Mouse (Mus musculus) midbrain, embryonic 16.5 days (tissue): Measurements from ENCODE around the gene Prss16. TPM values are rescaled to one million over a fixed set of nuclear protein-coding genes. Genes with fewer than 3 reads are reported as not detected.

Experiments used
- ATAC-seq: fragments of 200-750 bp; cut with Nextera tagmentation; 2 replicates; pipeline ENCODE4 v1.8.0; 2017; ENCODE audit warnings: moderate TSS enrichment
- H3K27ac ChIP-seq: fragments of 300-500 bp; sonication (generic); 2 replicates; pipeline ENCODE4 v1.5.1; 2014; ENCODE audit warnings: mild to moderate bottlenecking, low read length, mixed read lengths
- H3K27me3 ChIP-seq: fragments of 300-500 bp; sonication (generic); 2 replicates; pipeline ENCODE4 v1.6.1; 2014; ENCODE audit warnings: low read depth, low read length, mixed read lengths; ENCODE audit not compliant: control insufficient read depth, insufficient read depth
- H3K36me3 ChIP-seq: fragments of 300-500 bp; sonication (generic); 2 replicates; pipeline ENCODE4 v1.6.1; 2014; ENCODE audit warnings: mild to moderate bottlenecking, low read length, moderate library complexity, mixed read lengths; ENCODE audit not compliant: control insufficient read depth, insufficient read depth
- H3K4me1 ChIP-seq: fragments of 300-500 bp; sonication (generic); 2 replicates; pipeline ENCODE4 v1.6.1; 2014; ENCODE audit warnings: mild to moderate bottlenecking, low read length, mixed read lengths; ENCODE audit not compliant: control insufficient read depth, insufficient read depth
- H3K4me2 ChIP-seq: fragments of 300-500 bp; sonication (generic); 2 replicates; pipeline ENCODE4 v1.6.1; 2014; ENCODE audit warnings: mild to moderate bottlenecking, low read length, mixed read lengths
- H3K4me3 ChIP-seq: fragments of 300-500 bp; sonication (generic); 2 replicates; pipeline ENCODE4 v1.5.1; 2014; ENCODE audit warnings: low read depth, mild to moderate bottlenecking, low read length, moderate library complexity, mixed read lengths
- H3K9ac ChIP-seq: fragments of 300-500 bp; sonication (generic); 2 replicates; pipeline ENCODE4 v1.6.1; 2014; ENCODE audit warnings: low read depth, low read length, mixed read lengths
- H3K9me3 ChIP-seq: fragments of 300-500 bp; sonication (generic); replicated peaks from 2 replicates; pipeline ENCODE4 v1.6.1; 2014; ENCODE audit warnings: mild to moderate bottlenecking, low read length, mixed read lengths; ENCODE audit not compliant: control insufficient read depth, poor library complexity, severe bottlenecking
- WGBS: fragments of 180-500 bp; shearing (Covaris S2); extraction: QIAGEN DNeasy Blood & Tissue Kit; methylation state at CpG from one replicate; pipeline ENCODE4 v1.1.7; 2014; 5-methylcytosine and 5-hydroxymethylcytosine counted together
- microRNA-seq: library from miRNA; unstranded; fragments of <30 nt; microRNA quantifications from one replicate; pipeline ENCODE4, GENCODE M21; 2017
- polyA plus RNA-seq: library from polyadenylated mRNA; unstranded; fragments of >200 nt; fragmentation: Nextera tagmentation; extraction: Ambion mirVana; gene quantifications from 2 replicates; pipeline ENCODE4 v1.2.1, GENCODE M21; 2015

The Prss16 gene
- polyA plus RNA-seq, 1 experiment from 2014 or later = not detected

GRCm38 (mm10) chr13:21969816-21970215 lies 39.7 kb downstream of the Prss16 start:
- ATAC-seq = no peak
- 53% methylated on average over 2 of the region's 2 CpGs for WGBS

GRCm38 (mm10) chr13:21969269-21969668 lies 40.3 kb downstream of the Prss16 start:
- H3K4me3 ChIP-seq = no peak overlapping the region
- no peaks in the 10 kb centered on the region; the same call in 1 of the 2 replicates for H3K36me3 ChIP-seq
- H3K4me1 ChIP-seq = no peaks in the 10 kb centered on the region
- no peaks in the 10 kb centered on the region for H3K9me3 ChIP-seq
- no peaks in the 10 kb centered on the region for H3K27me3 ChIP-seq
- H3K27ac ChIP-seq = no peak overlapping the region
- WGBS = 36% methylated on average over 1 of the region's 1 CpGs
- no peak overlapping the region for H3K9ac ChIP-seq
- no peak for ATAC-seq
- H3K4me2 ChIP-seq = no peak overlapping the region

More at GRCm38 (mm10) chr13:21969816-21970215, 39.7 kb downstream of the Prss16 start:
- Histone ChIP-seq H3K4me1 (no peaks in the 10 kb centered on the region), H3K9ac (no peak overlapping the region), H3K27me3 (no peaks in the 10 kb centered on the region), H3K4me3 (no peak overlapping the region), H3K9me3 (no peaks in the 10 kb centered on the region), H3K4me2 (no peak overlapping the region), H3K36me3 (no peaks in the 10 kb centered on the region), H3K27ac (no peak overlapping the region)

Small RNAs within 50 kb of the gene (microRNA-seq; reads per million reads assigned to microRNA genes)
- gene Gm44390 = not detected
- gene Gm44486 = not detected

Other genes starting within 250 kb of the Prss16 start
- 0.69 and 2.4 TPM in 2 replicates for gene Hist1h1b, start 229.1 kb downstream of the Prss16 start, polyA plus RNA-seq
- gene Hist1h3i, start 226.4 kb downstream of the Prss16 start, polyA plus RNA-seq = 13.1 and 17.6 TPM in 2 replicates
- gene Hist1h2an, start 222.5 kb downstream of the Prss16 start, polyA plus RNA-seq = not detected in 2 replicates
- gene Hist1h2bp, start 222.3 kb downstream of the Prss16 start, polyA plus RNA-seq = 0.72 TPM in 1 of 2 replicates, not detected in the other
- 3.4 and 3.5 TPM in 2 replicates for gene Hist1h2bq, start 199.5 kb downstream of the Prss16 start, polyA plus RNA-seq
- not detected in 2 replicates for gene Hist1h2ao, start 199.3 kb downstream of the Prss16 start, polyA plus RNA-seq
- 3.7 TPM in 1 of 2 replicates, not detected in the other for gene Hist1h4m, start 198.0 kb downstream of the Prss16 start, polyA plus RNA-seq
- gene Hist1h4n, start 177.5 kb downstream of the Prss16 start, polyA plus RNA-seq = 2.6 and 2.8 TPM in 2 replicates
- 276 and 359 TPM in 2 replicates for gene Hist1h2ap, start 176.2 kb downstream of the Prss16 start, polyA plus RNA-seq
- gene Hist1h2br, start 176.0 kb downstream of the Prss16 start, polyA plus RNA-seq = 2.9 and 3.5 TPM in 2 replicates
- 12.0 and 13.7 TPM in 2 replicates for gene Zfp184, start 64.6 kb downstream of the Prss16 start, polyA plus RNA-seq
- not detected in 2 replicates for gene Pom121l2, start 28.5 kb downstream of the Prss16 start, polyA plus RNA-seq
- gene Hist1h2ah, start 25.8 kb upstream of the Prss16 start, polyA plus RNA-seq = not detected in 2 replicates
- 1.3 TPM in 1 of 2 replicates, not detected in the other for gene Hist1h2bk, start 26.1 kb upstream of the Prss16 start, polyA plus RNA-seq
- gene Hist1h4i, start 31.6 kb upstream of the Prss16 start, polyA plus RNA-seq = 4.0 and 4.9 TPM in 2 replicates
- 1.8 and 8.3 TPM in 2 replicates for gene Hist1h2ag, start 33.2 kb upstream of the Prss16 start, polyA plus RNA-seq
- 1.5 and 2.3 TPM in 2 replicates for gene Hist1h2bj, start 33.5 kb upstream of the Prss16 start, polyA plus RNA-seq
- not detected in 2 replicates for gene Vmn1r188, start 74.7 kb upstream of the Prss16 start, polyA plus RNA-seq
- gene Vmn1r189, start 96.1 kb upstream of the Prss16 start, polyA plus RNA-seq = not detected in 2 replicates
- gene Vmn1r191, start 174.2 kb upstream of the Prss16 start, polyA plus RNA-seq = not detected in 2 replicates
- not detected in 2 replicates for gene Vmn1r192, start 181.4 kb upstream of the Prss16 start, polyA plus RNA-seq
- not detected in 2 replicates for gene Vmn1r193, start 213.4 kb upstream of the Prss16 start, polyA plus RNA-seq
- not detected in 2 replicates for gene Vmn1r194, start 234.5 kb upstream of the Prss16 start, polyA plus RNA-seq